Mouse (Mus musculus) embryonic facial prominence, embryonic 11.5 days (tissue): Measurements from ENCODE around the gene Kcnj10. TPM values are rescaled to one million over a fixed set of nuclear protein-coding genes. Genes with fewer than 3 reads are reported as not detected.

ENCODE experiments used
- ATAC-seq: fragments of 200-750 bp; cut with Nextera tagmentation; replicated peaks from 2 replicates; pipeline ENCODE4 v1.8.0; 2017; ENCODE audit warnings: low read depth; ENCODE audit not compliant: insufficient number of reproducible peaks, low FRiP score, low TSS enrichment
- DNase-seq: peaks from one replicate; pipeline ENCODE4 v3.0.0-alpha.2; 2015; ENCODE audit warnings: low spot score
- H3K27ac ChIP-seq: fragments of 300-500 bp; sonication (generic); replicated peaks from 2 replicates; pipeline ENCODE4 v1.5.1; 2014; ENCODE audit warnings: mild to moderate bottlenecking, low read depth, low read length, control low read depth
- H3K27me3 ChIP-seq: fragments of 300-500 bp; sonication (generic); 2 replicates; pipeline ENCODE4 v1.6.1; 2014; ENCODE audit warnings: mild to moderate bottlenecking, low read length, moderate library complexity, mixed read lengths; ENCODE audit not compliant: control insufficient read depth, insufficient read depth
- H3K36me3 ChIP-seq: fragments of 300-500 bp; sonication (generic); replicated peaks from 2 replicates; pipeline ENCODE4 v1.6.1; 2014; ENCODE audit warnings: low read depth, mild to moderate bottlenecking, low read length, moderate library complexity, mixed read lengths; ENCODE audit not compliant: control insufficient read depth, insufficient read depth
- H3K4me1 ChIP-seq: fragments of 300-500 bp; sonication (generic); 2 replicates; pipeline ENCODE4 v1.6.1; 2014; ENCODE audit warnings: low read length, mixed read lengths; ENCODE audit not compliant: control insufficient read depth, insufficient read depth
- H3K4me2 ChIP-seq: fragments of 300-500 bp; sonication (generic); 2 replicates; pipeline ENCODE4 v1.6.1; 2014; ENCODE audit warnings: low read depth, mild to moderate bottlenecking, control low read depth, low read length, moderate library complexity
- H3K4me3 ChIP-seq: fragments of 300-500 bp; sonication (generic); 2 replicates; pipeline ENCODE4 v1.5.1; 2014; ENCODE audit warnings: low read depth, low read length, control low read depth
- H3K9ac ChIP-seq: fragments of 300-500 bp; sonication (generic); replicated peaks from 2 replicates; pipeline ENCODE4 v1.6.1; 2014; ENCODE audit warnings: mild to moderate bottlenecking, control low read depth, low read length
- H3K9me3 ChIP-seq: fragments of 300-500 bp; sonication (generic); replicated peaks from 2 replicates; pipeline ENCODE4 v1.6.1; 2016; ENCODE audit warnings: mild to moderate bottlenecking, low read length, inconsistent platforms, mixed read lengths; ENCODE audit not compliant: control insufficient read depth
- WGBS: fragments of 180-500 bp; shearing (Covaris S2); extraction: QIAGEN DNeasy Blood & Tissue Kit; methylation state at CpG from one replicate; pipeline ENCODE4 v1.1.7; 2014; 5-methylcytosine and 5-hydroxymethylcytosine counted together
- polyA plus RNA-seq: library from polyadenylated mRNA; unstranded; fragments of >200 nt; fragmentation: Nextera tagmentation; extraction: Ambion mirVana; gene quantifications from 2 replicates; pipeline ENCODE4 v1.2.1, GENCODE M21; 2014

Gene Kcnj10
- polyA plus RNA-seq, result 0.07 and 0.11 TPM in 2 replicates

DNA sequence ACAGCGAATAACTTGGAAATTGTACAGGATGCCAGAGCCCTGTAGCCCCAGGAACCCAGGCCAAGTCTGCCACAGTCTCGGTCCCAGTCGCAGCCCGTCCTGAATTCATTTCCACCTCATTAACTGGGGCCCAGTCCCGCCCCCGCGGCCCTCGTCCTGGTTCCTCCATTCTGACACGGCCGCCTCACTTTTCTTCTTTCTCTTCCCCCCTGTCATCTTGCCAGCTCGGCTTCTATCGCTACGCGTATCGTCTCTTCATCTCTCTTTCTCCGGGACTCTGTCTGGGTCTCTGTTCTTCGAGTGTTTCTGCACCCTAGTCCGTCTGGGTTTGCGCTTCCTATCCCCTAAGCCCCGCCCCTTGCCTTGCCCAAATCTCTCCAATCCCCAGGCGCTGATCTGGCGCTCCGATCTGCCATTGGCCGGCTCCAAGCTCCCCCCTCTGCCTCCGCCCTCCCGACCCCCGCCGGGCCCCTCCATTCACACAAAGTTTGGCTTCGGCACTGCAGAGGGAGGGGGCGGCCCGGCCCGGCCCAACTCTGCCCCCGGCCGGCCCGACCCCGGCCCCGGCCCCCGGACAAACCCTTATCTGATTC lies at the start of gene Kcnj10:
Kcnj10 (plus strand) TSS at position 482 of the 593 bp plus-strand sequence.
- H3K27me3 ChIP-seq, result peaks cover 20% of the 10 kb centered on the region
- DNase-seq, result peak; percentile 88
- H3K9ac ChIP-seq, result peak within 1 kb of the TSS; percentile 22; the same call in 1 of the 2 replicates
- WGBS, result 2% methylated on average over 38 of the region's 38 CpGs
- H3K9me3 ChIP-seq, result no peaks in the 10 kb centered on the region
- H3K36me3 ChIP-seq, result no peaks in the 10 kb centered on the region
- H3K4me2 ChIP-seq, result peak within 1 kb of the TSS; percentile 60
- H3K4me1 ChIP-seq, result no peaks in the 10 kb centered on the region
- peak within 1 kb of the TSS; percentile 33 for H3K4me3 ChIP-seq
- ATAC-seq, result peak; percentile 89
- no peak within 1 kb of the TSS for H3K27ac ChIP-seq

DNA sequence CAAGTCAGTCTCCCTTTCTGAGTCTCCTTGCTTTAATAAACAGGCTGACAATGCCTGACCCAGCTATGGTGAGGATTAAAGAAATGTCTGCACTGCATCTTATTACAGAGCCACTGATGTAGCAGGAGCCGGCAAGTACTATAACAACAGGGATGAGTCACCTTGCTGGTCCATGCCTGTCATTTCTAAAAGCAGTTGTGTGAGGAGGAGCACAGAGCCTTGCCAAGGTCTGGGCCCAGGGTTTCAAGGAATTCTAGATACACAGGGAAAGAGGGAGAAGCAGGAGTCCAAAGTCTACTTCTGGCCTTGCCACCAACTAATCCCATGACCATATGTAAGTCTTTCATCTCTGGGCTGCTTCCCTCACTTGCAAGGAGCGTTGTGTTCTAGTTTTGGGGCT lies 48.1 kb upstream of the Kcnj10 start:
- no peaks in the 10 kb centered on the region for H3K27me3 ChIP-seq
- no peak overlapping the region for H3K4me2 ChIP-seq
- H3K9me3 ChIP-seq, result no peaks in the 10 kb centered on the region
- H3K27ac ChIP-seq, result no peak overlapping the region
- peaks cover 3% of the 10 kb centered on the region; the same call in 1 of the 2 replicates for H3K4me1 ChIP-seq
- H3K4me3 ChIP-seq, result no peak overlapping the region
- DNase-seq (no peak), ATAC-seq (no peak)
- no peak overlapping the region for H3K9ac ChIP-seq
- 90% methylated on average over 2 of the region's 2 CpGs for WGBS
- H3K36me3 ChIP-seq, result no peaks in the 10 kb centered on the region

DNA sequence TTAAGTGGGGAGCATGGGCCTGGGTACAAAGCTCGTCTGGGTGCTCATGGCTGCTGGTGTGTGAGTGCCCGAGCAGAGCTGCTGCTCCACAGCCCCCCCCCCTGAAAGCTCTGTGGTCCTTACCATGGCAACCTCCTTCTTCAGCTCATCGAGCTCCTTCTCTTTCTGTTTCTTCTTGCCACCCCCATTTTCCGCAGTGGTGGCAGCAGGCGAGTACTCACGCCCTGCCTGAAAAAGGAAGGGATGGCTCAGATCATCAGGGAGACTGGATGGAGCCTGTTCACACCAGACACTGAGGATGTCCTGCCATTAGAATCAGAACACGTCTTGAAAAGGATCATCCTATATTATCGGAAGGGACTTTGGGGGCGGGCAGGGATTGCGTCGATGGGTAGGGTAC lies 47.6 kb upstream of the Kcnj10 start:
- Histone ChIP-seq H3K27ac (no peak overlapping the region), H3K4me1 (peaks cover 6% of the 10 kb centered on the region; the same call in 1 of the 2 replicates), H3K4me3 (no peak overlapping the region), H3K27me3 (no peaks in the 10 kb centered on the region), H3K9ac (no peak overlapping the region), H3K4me2 (no peak overlapping the region), H3K36me3 (no peaks in the 10 kb centered on the region), H3K9me3 (no peaks in the 10 kb centered on the region)
- WGBS, result 91% methylated on average over 11 of the region's 11 CpGs
- no peak for DNase-seq
- ATAC-seq, result no peak

DNA sequence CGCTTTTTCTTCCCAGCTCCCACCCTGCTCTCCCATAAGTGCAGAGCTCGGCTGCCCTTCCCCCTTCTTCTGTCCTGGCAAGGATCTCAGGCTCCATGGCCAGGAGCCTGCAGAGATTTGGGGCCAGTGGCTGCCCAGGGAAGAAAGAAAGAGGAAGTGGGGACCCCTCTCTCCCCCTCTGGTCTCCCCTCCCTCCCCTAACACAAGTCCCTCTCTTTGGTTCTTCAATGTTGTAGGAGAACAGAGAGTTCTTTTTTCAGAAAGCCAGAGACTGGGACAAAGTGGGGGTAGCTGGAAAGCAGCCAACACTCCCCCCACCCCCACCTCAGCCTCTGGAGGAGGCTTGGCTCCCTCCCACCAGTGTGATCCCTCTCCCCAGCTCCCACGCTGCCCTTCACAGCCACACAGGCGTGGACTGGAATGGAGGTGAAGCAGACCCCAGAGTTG lies 45.2 kb upstream of the Kcnj10 start:
- Histone ChIP-seq H3K27me3 (no peaks in the 10 kb centered on the region), H3K4me3 (no peak overlapping the region), H3K4me1 (peaks cover 6% of the 10 kb centered on the region; the same call in 1 of the 2 replicates), H3K9me3 (no peaks in the 10 kb centered on the region), H3K27ac (no peak overlapping the region), H3K4me2 (no peak overlapping the region), H3K9ac (peak overlapping the region; percentile 33; the same call in 1 of the 2 replicates), H3K36me3 (no peaks in the 10 kb centered on the region)
- 54% methylated on average over 4 of the region's 4 CpGs for WGBS
- no peak for ATAC-seq
- no peak for DNase-seq

DNA sequence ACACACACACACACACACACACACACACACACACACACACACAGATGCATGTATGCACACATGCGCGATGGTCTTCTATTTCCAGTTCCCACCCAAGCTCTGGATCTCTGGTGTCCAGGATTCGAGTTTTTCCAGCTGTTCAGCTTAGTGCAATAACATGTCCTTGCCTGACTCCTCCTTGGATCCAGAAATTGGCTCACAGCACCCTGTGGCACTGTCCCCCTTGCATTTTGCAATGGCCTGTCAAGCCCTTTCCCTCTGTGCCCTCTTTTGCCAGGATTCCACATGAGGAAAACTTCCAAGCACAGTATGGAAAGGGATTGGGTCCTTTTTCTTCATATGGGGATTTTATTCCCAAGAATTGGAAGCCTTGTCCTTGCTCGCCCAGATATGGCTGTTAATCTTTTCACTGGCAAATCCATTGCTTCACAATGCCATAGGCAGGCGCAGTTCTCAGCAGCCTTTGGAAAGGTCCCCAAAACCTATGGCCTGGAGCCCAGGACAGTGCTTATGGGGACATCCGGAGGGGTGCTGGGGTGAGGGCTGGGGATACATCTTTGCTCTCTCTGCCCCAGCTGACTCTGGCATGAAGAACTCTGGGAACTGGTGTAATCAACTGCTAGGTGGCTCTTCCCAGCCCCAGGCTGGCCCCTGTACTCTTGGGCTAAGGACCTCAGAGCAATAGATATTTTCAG lies 44.0 kb upstream of the Kcnj10 start:
- H3K4me2 ChIP-seq, result no peak overlapping the region; the same call in 1 of the 2 replicates
- no peak overlapping the region for H3K27ac ChIP-seq

DNA sequence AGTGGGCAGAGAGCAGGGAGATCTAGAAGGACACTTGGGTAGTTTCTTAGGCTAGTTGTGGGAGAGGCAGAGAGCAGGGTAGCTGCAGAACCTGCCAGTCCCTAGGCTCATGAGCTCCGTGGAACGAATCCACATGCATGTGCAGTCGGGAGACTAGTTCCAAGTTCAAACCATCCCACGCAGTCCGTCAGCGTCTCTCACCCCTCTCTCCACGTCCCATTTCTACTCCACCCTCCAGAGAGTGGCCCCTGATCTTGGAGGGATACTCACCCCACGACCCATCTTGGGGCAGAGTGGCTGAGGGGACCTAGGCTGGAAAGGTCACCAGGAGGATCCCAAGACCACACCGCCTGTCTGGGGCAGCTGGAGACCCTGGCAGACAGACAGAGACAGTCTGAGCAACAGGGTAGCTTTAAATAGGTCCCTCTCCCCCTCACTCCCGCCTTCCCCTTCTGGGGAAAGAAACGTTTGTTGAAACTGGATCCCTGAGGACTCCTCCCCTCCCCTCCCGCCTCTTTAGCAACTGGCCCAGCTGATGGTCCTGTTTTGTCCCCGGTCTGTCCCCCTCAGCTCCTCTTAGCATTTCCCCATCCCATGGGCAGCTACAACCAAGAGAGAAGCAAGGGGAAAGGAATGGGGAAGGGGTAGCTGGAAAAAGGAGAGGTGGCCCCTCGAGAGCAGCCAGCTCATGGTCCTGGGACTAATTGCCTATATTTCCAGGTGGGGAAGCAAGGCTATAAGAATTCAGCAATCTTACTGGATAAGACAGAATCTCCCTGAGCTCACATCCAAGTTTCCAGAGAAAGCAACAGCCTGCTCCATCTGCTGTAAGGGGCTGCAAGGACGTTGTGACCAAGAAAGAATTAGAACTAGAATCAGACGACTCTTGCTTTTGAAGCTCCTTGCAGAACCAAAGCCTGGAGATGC lies 43.1 kb upstream of the Kcnj10 start, which contains the start of gene Atp1a2:
Atp1a2 (minus strand) TSS at position 454 of the 927 bp plus-strand sequence.
- WGBS, result 8% methylated on average over 16 of the region's 16 CpGs
- H3K4me1 ChIP-seq, result peaks cover 6% of the 10 kb centered on the region; the same call in 1 of the 2 replicates

More for the DNA sequence above, 44.0 kb upstream of the Kcnj10 start:
- WGBS, result 81% methylated on average over 6 of the region's 6 CpGs
- Histone ChIP-seq H3K36me3 (no peaks in the 10 kb centered on the region), H3K4me3 (no peak overlapping the region), H3K4me1 (peaks cover 6% of the 10 kb centered on the region; the same call in 1 of the 2 replicates), H3K9ac (peak overlapping the region; percentile 23; the same call in 1 of the 2 replicates), H3K9me3 (no peaks in the 10 kb centered on the region), H3K27me3 (no peaks in the 10 kb centered on the region)
- ATAC-seq (no peak), DNase-seq (no peak)

DNA sequence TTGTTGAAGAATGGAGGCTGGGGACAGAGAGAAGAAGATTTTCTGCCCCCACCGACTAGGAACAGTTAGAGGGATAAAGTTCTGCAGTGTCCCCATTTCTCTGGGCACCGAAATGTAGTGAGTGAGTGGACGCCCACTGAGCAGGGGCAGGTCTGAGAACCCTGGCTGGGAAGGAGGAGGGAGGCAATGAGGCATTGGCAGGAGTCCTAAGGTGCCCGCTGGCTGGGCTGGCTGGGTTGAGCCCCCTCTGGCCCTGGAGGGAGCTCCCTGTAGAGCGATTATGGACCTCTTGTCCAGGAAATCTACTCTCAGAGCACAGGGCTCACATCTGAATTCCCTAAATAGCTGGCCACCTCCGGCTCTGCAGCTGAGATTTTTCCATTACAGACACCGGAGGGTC lies 41.5 kb upstream of the Kcnj10 start:
- Histone ChIP-seq H3K27me3 (no peaks in the 10 kb centered on the region), H3K4me3 (no peak overlapping the region), H3K27ac (no peak overlapping the region), H3K4me2 (no peak overlapping the region), H3K9ac (no peak overlapping the region), H3K4me1 (peaks cover 6% of the 10 kb centered on the region; the same call in 1 of the 2 replicates), H3K9me3 (no peaks in the 10 kb centered on the region), H3K36me3 (no peaks in the 10 kb centered on the region)
- whole genome bisulfite sequencing, result 58% methylated on average over 7 of the region's 7 CpGs
- no peak for DNase-seq
- ATAC-seq, result no peak

More for the DNA sequence above, 43.1 kb upstream of the Kcnj10 start, which contains the start of gene Atp1a2:
- no peaks in the 10 kb centered on the region for H3K36me3 ChIP-seq
- H3K27ac ChIP-seq, result no peak within 1 kb of the TSS
- no peaks in the 10 kb centered on the region for H3K27me3 ChIP-seq
- peak within 1 kb of the TSS; percentile 32 for H3K4me2 ChIP-seq
- H3K9ac ChIP-seq, result peak within 1 kb of the TSS; percentile 23
- peak; percentile 70 for DNase-seq
- ATAC-seq, result 0 out of 2 replicates have a peak, but pooled peaks have one; percentile 20
- H3K4me3 ChIP-seq, result 0 out of 2 replicates have a peak within 1 kb of the TSS, but pooled peaks have one; percentile 2
- no peaks in the 10 kb centered on the region for H3K9me3 ChIP-seq
